Mouse (Mus musculus) myocyte (in vitro differentiated cells): Measurements from ENCODE around the gene Dennd1c.

ENCODE experiments used
- CEBPB ChIP-seq: IDR thresholded peaks from 2 replicates; pipeline ENCODE4 v1.6.1; 2011; ENCODE audit warnings: mild to moderate bottlenecking, moderate library complexity; ENCODE audit not compliant: poor library complexity, insufficient read depth, severe bottlenecking
- E2F4 ChIP-seq: IDR thresholded peaks from one replicate; pipeline ENCODE4 v1.6.1; 2011; ENCODE audit warnings: mild to moderate bottlenecking, control low read depth, moderate library complexity; ENCODE audit not compliant: insufficient read depth
- MAX ChIP-seq: IDR thresholded peaks from one replicate; pipeline ENCODE4 v1.6.1; 2011; ENCODE audit warnings: low read depth, mild to moderate bottlenecking, control low read depth
- MYOD1 ChIP-seq, 3 experiments: IDR thresholded peaks; one replicate each; pipeline ENCODE4 v1.6.1; 2011; ENCODE audit warnings: control low read depth in 2 of 3, low read depth in 2 of 3, mild to moderate bottlenecking in 2 of 3, moderate library complexity in 1 of 3; ENCODE audit not compliant: insufficient read length in 2 of 3, control insufficient read depth in 1 of 3
- MYOG ChIP-seq, 3 experiments: IDR thresholded peaks; one replicate each; pipeline ENCODE4 v1.6.1; 2011; ENCODE audit warnings: control low read depth in 2 of 3, low read depth in 2 of 3, mild to moderate bottlenecking in 2 of 3; ENCODE audit not compliant: insufficient read length in 2 of 3, control insufficient read depth in 1 of 3, insufficient read depth in 1 of 3
- POLR2A ChIP-seq: IDR thresholded peaks from one replicate; pipeline ENCODE4 v1.6.1; 2011; ENCODE audit warnings: low read depth, mild to moderate bottlenecking, control low read depth, moderate library complexity; ENCODE audit not compliant: insufficient read length
- POLR2AphosphoS2 ChIP-seq: IDR thresholded peaks from one replicate; pipeline ENCODE4 v1.6.1; 2011; ENCODE audit warnings: low read depth, control low read depth; ENCODE audit not compliant: insufficient read length
- REST ChIP-seq: IDR thresholded peaks from one replicate; pipeline ENCODE4 v1.6.1; 2011; ENCODE audit warnings: mild to moderate bottlenecking, control low read depth, moderate library complexity; ENCODE audit not compliant: insufficient read depth, insufficient read length
- SRF ChIP-seq: IDR thresholded peaks from one replicate; pipeline ENCODE4 v1.6.1; 2011; ENCODE audit warnings: low read depth; ENCODE audit not compliant: control insufficient read depth, insufficient read length
- TCF12 ChIP-seq: IDR thresholded peaks from one replicate; pipeline ENCODE4 v1.6.1; 2011; ENCODE audit warnings: mild to moderate bottlenecking, control low read depth; ENCODE audit not compliant: poor library complexity, insufficient read depth, severe bottlenecking
- USF1 ChIP-seq: IDR thresholded peaks from one replicate; pipeline ENCODE4 v1.6.1; 2011; ENCODE audit warnings: low read depth, mild to moderate bottlenecking, control low read depth, moderate library complexity

DNA sequence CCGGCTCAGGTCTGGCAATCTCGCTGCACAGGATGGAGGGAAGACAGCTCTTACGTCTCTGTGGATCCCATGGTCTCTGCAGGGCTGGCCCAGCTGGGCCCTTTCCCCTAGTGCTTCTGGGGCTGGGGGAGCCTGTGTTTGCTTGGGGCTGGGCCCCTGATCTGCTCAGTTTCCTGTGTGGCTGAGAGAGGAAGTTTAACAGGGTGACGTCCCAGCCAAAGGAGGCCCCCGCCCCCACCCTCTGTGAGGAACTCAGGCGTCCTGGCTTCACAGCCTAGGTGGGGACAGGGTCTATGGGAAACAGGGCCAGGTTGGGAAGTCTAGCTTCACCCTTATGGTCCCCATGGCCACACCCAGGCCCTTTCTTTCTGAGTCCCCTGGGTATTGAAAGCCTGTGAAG lies at the start of gene Dennd1c:
- TF ChIP-seq POLR2A = no peak
- no peak for TF ChIP-seq USF1
- TF ChIP-seq MYOD1 (IDR thresholded peaks at IDR 0.05; ENCODE audit: control insufficient read depth in 1 of 3, insufficient read length in 2 of 3, low read depth in 2 of 3) = no peak
- TF ChIP-seq MAX = no peak
- no peak for TF ChIP-seq E2F4
- no peak for TF ChIP-seq TCF12
- TF ChIP-seq MYOG (IDR thresholded peaks at IDR 0.05; ENCODE audit: control insufficient read depth in 1 of 3, insufficient read depth in 1 of 3, insufficient read length in 2 of 3, low read depth in 2 of 3) = no peak
- no peak for TF ChIP-seq CEBPB
- no peak for TF ChIP-seq POLR2AphosphoS2
- TF ChIP-seq SRF = no peak
- no peak for TF ChIP-seq REST
